Comparison of ENCODE assay signal across 21 mouse cellular contexts in genomic region chr13:73236461-73236860, GRCm38 (mm10). TPM values are rescaled to one million over a fixed set of nuclear protein-coding genes. Genes with fewer than 3 reads are reported as not detected.
"Had no signal": no experiment of that assay in that cellular context is flagged by ENCODE, and none has a peak within 500 bp of the region (broad histone marks: within the 10 kb centered on the region; RNA-seq: fewer than 3 reads in every experiment).

No protein-coding gene starts in this region.

- H3K9me3 ChIP-seq: intestine, embryonic 15.5 days; kidney, embryonic 15.5 days; liver, embryonic 13.5 days; stomach, embryonic 15.5 days had no signal

- H3K4me1 ChIP-seq: intestine, embryonic 15.5 days; liver, embryonic 13.5 days; stomach, embryonic 15.5 days had no signal

- H3K9ac ChIP-seq: intestine, embryonic 15.5 days; kidney, embryonic 15.5 days; liver, embryonic 13.5 days; stomach, embryonic 15.5 days had no signal

- H3K36me3 ChIP-seq: intestine, embryonic 15.5 days; kidney, embryonic 15.5 days; liver, embryonic 13.5 days; stomach, embryonic 15.5 days had no signal

- H3K27ac ChIP-seq: intestine, embryonic 15.5 days; kidney, embryonic 15.5 days; left cerebral cortex, adult 2 months; liver, embryonic 13.5 days; stomach, embryonic 15.5 days had no signal

- DNase-seq: kidney, adult 11 months; kidney, adult 8-10 months; kidney, postnatal 10 days; kidney, postnatal 36 days; layer of hippocampus, postnatal 36 days; liver, embryonic 13.5 days; lung, adult 2 months; lung, postnatal 14 days; lung, postnatal 4 days; retina, postnatal 1 day; right cerebral cortex, postnatal 25 days; spleen, adult 18-20 months; thymus, adult 2 months; thymus, postnatal 14 days; thymus, postnatal 4 days had no signal

- H3K4me3 ChIP-seq: intestine, embryonic 15.5 days; kidney, embryonic 15.5 days; left cerebral cortex, adult 2 months; liver, embryonic 13.5 days; stomach, embryonic 15.5 days had no signal

- H3K4me2 ChIP-seq: intestine, embryonic 15.5 days; kidney, embryonic 15.5 days; liver, embryonic 13.5 days; stomach, embryonic 15.5 days had no signal

- H3K27me3 ChIP-seq: intestine, embryonic 15.5 days; kidney, embryonic 15.5 days; liver, embryonic 13.5 days; stomach, embryonic 15.5 days had no signal

- ATAC-seq: intestine, embryonic 15.5 days had no signal

RNA-seq across cellular contexts. Expression of gene Irx4, which starts 23.8 kb away (rescaled TPM):
- polyA plus RNA-seq: liver, adult 2 months; liver, embryonic 16.5 days; lung, adult 2 months had no signal
